Mouse (Mus musculus): ENCODE results near the gene Tmem129. TPM values are rescaled to one million over a fixed set of nuclear protein-coding genes. Genes with fewer than 3 reads are reported as not detected.

The Tmem129 gene
- total RNA-seq, 4 experiments from 2014 or later = 9.2 to 11.3 (median 10.1) TPM

Other genes starting within 250 kb of the Tmem129 start
- gene Nkx1-1, start 224.4 kb downstream of the Tmem129 start, total RNA-seq (2022) = not detected
- gene Fam53a, start 28.8 kb downstream of the Tmem129 start, total RNA-seq (2022) = 10 to 100 TPM; 62.3 to 84.8 (median 69.4) TPM
- gene Gm9903, start 28.5 kb downstream of the Tmem129 start, total RNA-seq (2022) = under 1 TPM in 3 of 4 experiments, not detected in 1; 0.27 to 0.46 (median 0.46) TPM
- 1 to 10 TPM; 5.8 to 6.4 (median 6.0) TPM for gene Slbp, start 5.8 kb downstream of the Tmem129 start, total RNA-seq (2022)
- 1 to 10 TPM in 3 of 4 experiments, under 1 TPM in 1; 0.88 to 1.8 (median 1.2) TPM for gene Tacc3, start 288 bp downstream of the Tmem129 start, total RNA-seq (2022)
- gene Fgfr3, start 63.3 kb upstream of the Tmem129 start, total RNA-seq (2022) = 1 to 10 TPM; 1.6 to 4.7 (median 1.9) TPM
- gene Letm1, start 124.4 kb upstream of the Tmem129 start, total RNA-seq (2022) = 10 to 100 TPM; 69.8 to 82.0 (median 73.8) TPM
- gene Nsd2, start 162.3 kb upstream of the Tmem129 start, total RNA-seq (2022) = 10 to 100 TPM in 3 of 4 experiments, 1 to 10 TPM in 1; 7.4 to 12.7 (median 11.2) TPM